Mouse (Mus musculus): ENCODE results near the gene Pfdn6.
A peak's percentile ranks its signal among the peaks of the same experiment; 100 is the strongest.
"Not testable (repeated sequence)": the region's sequence is repeated elsewhere in the genome, so short reads cannot be mapped to it uniquely, and the experiment has no call there.

Pfdn6 gene

DNA sequence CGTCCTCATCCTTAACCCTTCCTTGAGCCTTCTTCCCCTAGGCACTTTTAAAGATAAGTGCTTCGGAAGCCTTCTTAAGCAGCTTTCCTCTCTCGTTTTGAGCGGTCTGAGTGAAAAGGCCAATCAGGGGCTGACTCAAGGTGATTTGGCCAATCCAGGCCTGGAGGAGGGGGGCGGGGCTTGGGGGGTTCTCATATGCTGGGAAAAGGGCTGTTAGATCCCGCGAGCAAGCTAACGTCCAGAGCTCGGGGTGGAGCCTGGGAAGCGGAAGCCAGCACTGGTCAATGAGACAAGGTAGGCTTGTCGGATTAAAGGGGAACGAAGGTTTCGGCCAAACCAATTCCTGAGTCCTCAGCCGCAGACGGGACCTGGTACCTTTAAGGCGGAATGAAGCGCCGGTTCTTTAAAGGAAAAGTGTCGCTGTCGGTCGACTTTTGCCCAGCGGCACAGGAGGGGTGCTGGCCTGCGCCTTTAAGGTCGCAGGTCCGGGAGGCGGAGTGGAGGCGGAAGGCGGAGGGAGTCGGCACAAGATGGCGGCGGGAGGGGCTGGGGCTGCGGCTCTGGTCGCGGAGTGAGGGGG, 24.4 kb downstream of the Pfdn6 start, which contains the start of the genes Tapbp and Zbtb22:
Gene Tapbp (plus strand): TSS at position 229 of the 580 bp plus-strand sequence.
Gene Zbtb22 (plus strand): TSS at position 234 of the 580 bp plus-strand sequence.
- peak; percentile 83 to 88 for DNase-seq (ENCODE audit: low spot score in 2 of 2)

DNA sequence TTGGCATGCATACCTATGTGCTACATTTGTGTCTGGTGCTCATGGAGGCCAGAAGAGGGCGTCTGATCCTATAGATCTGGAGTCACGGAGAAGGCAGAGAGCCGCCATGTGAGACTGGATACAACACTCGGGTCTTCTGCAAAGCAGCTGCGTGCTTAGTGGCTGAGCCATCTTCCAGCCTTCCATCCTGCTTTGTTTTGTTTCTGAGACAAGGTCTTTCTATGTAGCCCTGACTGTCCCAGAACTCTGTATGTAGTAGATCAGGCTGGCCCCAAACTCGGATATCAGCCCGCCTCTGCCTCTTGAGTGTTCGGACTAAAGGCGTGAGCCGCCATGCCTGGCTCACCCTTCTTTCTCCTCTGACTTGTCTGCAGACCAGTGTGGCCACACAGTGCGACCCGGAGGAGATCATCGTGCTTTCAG, 25.2 kb downstream of the Pfdn6 start:
- no peak for DNase-seq (ENCODE audit: low spot score in 2 of 2)

- no peak for DNase-seq (ENCODE audit: low spot score in 2 of 2)
Observed at GRCm38 (mm10) chr17:33913905-33914304, 26.2 kb downstream of the Pfdn6 start.

DNA sequence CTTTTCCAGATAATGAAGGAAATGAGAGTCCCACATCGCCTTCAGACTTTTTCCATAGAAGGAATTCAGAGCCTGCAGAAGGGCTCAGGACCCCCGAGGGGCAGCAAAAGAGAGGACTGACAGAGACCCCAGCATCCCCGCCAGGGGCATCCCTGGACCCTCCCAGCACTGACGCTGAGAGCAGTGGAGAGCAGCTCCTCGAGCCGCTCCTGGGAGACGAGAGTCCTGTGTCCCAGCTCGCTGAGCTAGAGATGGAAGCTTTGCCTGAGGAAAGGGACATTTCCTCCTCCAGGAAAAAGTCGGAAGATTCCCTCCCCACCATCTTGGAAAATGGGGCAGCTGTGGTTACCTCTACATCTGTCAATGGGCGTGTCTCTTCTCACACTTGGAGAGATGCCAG, 26.9 kb downstream of the Pfdn6 start:
- no peak for DNase-seq (ENCODE audit: low spot score in 2 of 2)

- no peak for DNase-seq (ENCODE audit: low spot score in 2 of 2)
Observed at GRCm38 (mm10) chr17:33911813-33912414, 28.2 kb downstream of the Pfdn6 start.

GRCm38 (mm10) chr17:33911052-33911812, 28.9 kb downstream of the Pfdn6 start:
- DNase-seq (ENCODE audit: low spot score in 2 of 2), result no peak

DNA sequence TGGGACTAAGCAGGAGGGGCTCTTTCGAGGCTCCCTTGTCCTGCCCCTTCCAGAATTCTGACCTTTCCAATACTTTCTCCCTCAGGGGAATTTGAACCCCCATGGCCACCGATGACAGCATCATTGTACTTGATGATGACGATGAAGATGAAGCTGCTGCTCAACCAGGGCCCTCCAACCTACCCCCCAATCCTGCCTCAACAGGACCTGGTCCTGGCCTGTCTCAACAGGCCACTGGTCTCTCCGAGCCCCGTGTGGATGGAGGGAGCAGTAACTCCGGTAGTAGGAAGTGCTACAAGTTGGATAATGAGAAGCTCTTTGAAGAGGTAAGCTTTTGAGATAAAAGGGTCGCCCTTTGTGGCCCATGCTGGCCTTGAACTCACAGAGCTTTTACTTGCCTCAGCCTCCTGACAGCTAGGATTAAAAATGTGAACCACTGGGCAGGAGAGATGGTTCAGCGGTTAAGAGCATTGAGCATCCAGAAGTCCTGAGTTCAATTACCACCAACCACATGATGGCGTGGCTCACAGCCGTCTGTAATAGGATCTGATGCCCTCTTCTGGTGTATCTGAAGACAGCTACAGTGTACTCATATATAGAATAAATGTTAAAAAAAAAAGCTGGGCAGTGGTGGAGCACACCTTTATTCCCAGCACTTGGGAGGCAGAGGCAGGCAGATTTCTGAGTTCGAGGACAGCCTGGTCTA, 29.6 kb downstream of the Pfdn6 start:
- no peak for DNase-seq (ENCODE audit: low spot score in 2 of 2)

- DNase-seq (ENCODE audit: low spot score in 2 of 2), result no peak
Observed at GRCm38 (mm10) chr17:33909869-33910250, 30.3 kb downstream of the Pfdn6 start.

GRCm38 (mm10) chr17:33909077-33909868, 30.9 kb downstream of the Pfdn6 start, which contains the start of gene Daxx:
TSS of gene Daxx (plus strand) at chr17:33909414.
- DNase-seq (ENCODE audit: low spot score in 2 of 2), result peak; percentile 99

GRCm38 (mm10) chr17:33908331-33909076, 31.6 kb downstream of the Pfdn6 start:
- no peak for DNase-seq (ENCODE audit: low spot score in 2 of 2)

- not testable (repeated sequence) for DNase-seq (ENCODE audit: low spot score in 2 of 2)
Observed at GRCm38 (mm10) chr17:33904835-33905234, 35.3 kb downstream of the Pfdn6 start, which contains the start of gene Platr17. TSS of gene Platr17 (plus strand) at chr17:33905135.

- not testable (repeated sequence) for DNase-seq (ENCODE audit: low spot score in 2 of 2)
Observed at GRCm38 (mm10) chr17:33903911-33904651, 36.1 kb downstream of the Pfdn6 start.

- DNase-seq (ENCODE audit: low spot score in 2 of 2), result no peak
Observed at GRCm38 (mm10) chr17:33902491-33902890, 37.7 kb downstream of the Pfdn6 start.

- DNase-seq (ENCODE audit: low spot score in 2 of 2), result no peak
Observed at GRCm38 (mm10) chr17:33902079-33902478, 38.1 kb downstream of the Pfdn6 start.

GRCm38 (mm10) chr17:33901653-33902052, 38.5 kb downstream of the Pfdn6 start:
- DNase-seq (ENCODE audit: low spot score in 2 of 2), result no peak

- DNase-seq (ENCODE audit: low spot score in 2 of 2), result no peak
Observed at GRCm38 (mm10) chr17:33900989-33901314, 39.2 kb downstream of the Pfdn6 start.

DNA sequence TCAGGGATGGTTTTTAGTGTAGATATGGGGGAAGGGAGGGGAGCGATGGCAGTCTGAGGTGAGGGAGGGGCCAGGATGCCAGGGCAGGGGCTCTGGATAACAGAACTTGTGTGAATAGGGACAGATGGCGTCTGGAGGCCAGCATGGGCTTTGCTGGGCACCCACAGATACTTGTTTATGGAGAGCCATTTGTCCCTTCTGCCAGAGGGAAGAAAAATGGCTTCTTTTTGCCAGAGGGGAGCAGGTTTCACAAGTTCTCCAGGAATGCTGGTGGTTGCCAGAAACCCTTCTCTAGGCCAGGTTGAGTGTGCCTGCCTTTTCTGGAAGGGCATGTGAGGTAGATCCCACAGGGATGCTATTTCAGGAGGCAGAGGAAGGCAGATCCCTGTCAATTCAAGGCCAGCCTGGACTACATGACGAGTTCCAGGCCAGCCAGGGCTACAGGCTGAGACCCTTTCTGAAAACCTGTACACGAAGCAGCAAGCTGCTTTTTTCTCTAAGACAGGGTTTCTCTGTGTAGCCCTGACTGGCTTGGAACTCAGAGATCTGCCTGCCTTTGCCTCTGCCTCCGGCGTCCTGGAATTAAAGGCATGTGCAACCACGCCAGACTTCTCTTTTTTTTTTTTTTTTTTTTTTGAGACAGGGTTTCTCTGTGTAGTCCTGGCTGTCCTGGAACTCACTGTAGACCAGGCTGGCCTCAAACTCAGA, 39.7 kb downstream of the Pfdn6 start:
- DNase-seq (ENCODE audit: low spot score in 2 of 2), result no peak

- no peak for DNase-seq (ENCODE audit: low spot score in 2 of 2)
Observed at GRCm38 (mm10) chr17:33899642-33900041, 40.5 kb downstream of the Pfdn6 start.

GRCm38 (mm10) chr17:33898193-33898592, 42.0 kb downstream of the Pfdn6 start:
- not testable (repeated sequence) for DNase-seq (ENCODE audit: low spot score in 2 of 2)
